Mouse (Mus musculus) cerebellum, adult 2 months (tissue): ENCODE data around the gene AI854703.

Experiments
- CTCF ChIP-seq: fragments of 200-500 bp; IDR thresholded peaks from 2 replicates; pipeline ENCODE4 v1.5.1; 2011; ENCODE audit warnings: low read depth, mild to moderate bottlenecking, control low read depth, low read length, moderate library complexity, borderline replicate concordance; ENCODE audit not compliant: insufficient read depth
- POLR2A ChIP-seq: fragments of 200-500 bp; IDR thresholded peaks from 2 replicates; pipeline ENCODE4 v1.6.1; 2011; ENCODE audit warnings: low read length, control low read depth, borderline replicate concordance; ENCODE audit not compliant: insufficient read depth

- no peak for TF ChIP-seq POLR2A
- no peak for TF ChIP-seq CTCF
Observed at GRCm38 (mm10) chr6:48658721-48659120, 32.2 kb downstream of the AI854703 start.
